Mouse (Mus musculus): ENCODE measurements around the gene Usp46.
"Not testable (repeated sequence)": the region's sequence is repeated elsewhere in the genome, so short reads cannot be mapped to it uniquely, and the experiment has no call there.

Usp46 gene

GRCm38 (mm10) chr5:74067831-74068713 is at the start of gene Usp46:
Gene Usp46, minus strand, starts transcription at chr5:74068431.
- DNase-seq (ENCODE audit: low spot score), result peak; percentile 73

- no peak for DNase-seq (ENCODE audit: low spot score)
Observed at GRCm38 (mm10) chr5:74113961-74114689, 45.9 kb upstream of the Usp46 start.

- DNase-seq (ENCODE audit: low spot score), result no peak
Observed at GRCm38 (mm10) chr5:74105445-74105844, 37.2 kb upstream of the Usp46 start.

- no peak for DNase-seq (ENCODE audit: low spot score)
Observed at GRCm38 (mm10) chr5:74101761-74102160, 33.5 kb upstream of the Usp46 start.

GRCm38 (mm10) chr5:74099046-74099445 is 30.8 kb upstream of the Usp46 start:
- DNase-seq (ENCODE audit: low spot score), result no peak

- no peak for DNase-seq (ENCODE audit: low spot score)
Observed at GRCm38 (mm10) chr5:74097854-74098220, 29.6 kb upstream of the Usp46 start.

GRCm38 (mm10) chr5:74097116-74097853 is 29.1 kb upstream of the Usp46 start:
- no peak for DNase-seq (ENCODE audit: low spot score)

- no peak for DNase-seq (ENCODE audit: low spot score)
Observed at GRCm38 (mm10) chr5:74096060-74096459, 27.8 kb upstream of the Usp46 start.

- DNase-seq (ENCODE audit: low spot score), result no peak
Observed at GRCm38 (mm10) chr5:74095611-74096010, 27.4 kb upstream of the Usp46 start.

GRCm38 (mm10) chr5:74094841-74095437 is 26.7 kb upstream of the Usp46 start:
- DNase-seq (ENCODE audit: low spot score), result no peak

- DNase-seq (ENCODE audit: low spot score), result no peak
Observed at GRCm38 (mm10) chr5:74093556-74094428, 25.6 kb upstream of the Usp46 start.

GRCm38 (mm10) chr5:74092833-74093555 is 24.8 kb upstream of the Usp46 start:
- peak; percentile 96 for DNase-seq (ENCODE audit: low spot score)

GRCm38 (mm10) chr5:74092481-74092832 is 24.2 kb upstream of the Usp46 start:
- DNase-seq (ENCODE audit: low spot score), result no peak

- no peak for DNase-seq (ENCODE audit: low spot score)
Observed at GRCm38 (mm10) chr5:74089643-74090042, 21.4 kb upstream of the Usp46 start.

- no peak for DNase-seq (ENCODE audit: low spot score)
Observed at GRCm38 (mm10) chr5:74081756-74082155, 13.5 kb upstream of the Usp46 start.

GRCm38 (mm10) chr5:74078861-74079615 is 10.8 kb upstream of the Usp46 start:
- no peak for DNase-seq (ENCODE audit: low spot score)

- DNase-seq (ENCODE audit: low spot score), result no peak
Observed at GRCm38 (mm10) chr5:74078400-74078799, 10.2 kb upstream of the Usp46 start.

GRCm38 (mm10) chr5:74077959-74078358 is 9.7 kb upstream of the Usp46 start:
- DNase-seq (ENCODE audit: low spot score), result no peak

- DNase-seq (ENCODE audit: low spot score), result no peak
Observed at GRCm38 (mm10) chr5:74076759-74077158, 8.5 kb upstream of the Usp46 start.

- not testable (repeated sequence) for DNase-seq (ENCODE audit: low spot score)
Observed at GRCm38 (mm10) chr5:74070564-74070963, 2.3 kb upstream of the Usp46 start.

Data from layer of hippocampus, adult 11-12 months (tissue).